12 mouse cellular contexts compared by ENCODE assay signal in genomic region chr12:81146417-81147180, GRCm38 (mm10).
A peak's percentile ranks its signal among the peaks of the same experiment; 100 is the strongest.
DNase-seq lines count a peak whose midpoint lies in the region; ATAC-seq and TF ChIP-seq lines count a peak whose summit lies in the region.
"Had no signal": no experiment of that assay in that cellular context is flagged by ENCODE, and none has a peak within 500 bp of the region (broad histone marks: within the 10 kb centered on the region; RNA-seq: fewer than 3 reads in every experiment).

No protein-coding gene starts in this region.

- H3K9ac ChIP-seq in forebrain, embryonic 13.5 days = no peak overlapping the region
- no peak overlapping the region for H3K9ac ChIP-seq in forebrain, postnatal 0 days
- H3K9ac ChIP-seq in midbrain, embryonic 12.5 days (replicated peaks) = no peak overlapping the region

- no peaks in the 10 kb centered on the region for H3K36me3 ChIP-seq in forebrain, embryonic 10.5 days (replicated peaks)
- no peaks in the 10 kb centered on the region for H3K36me3 ChIP-seq in forebrain, embryonic 13.5 days (ENCODE audit: poor library complexity, severe bottlenecking)
- H3K36me3 ChIP-seq in forebrain, postnatal 0 days (ENCODE audit: insufficient read depth) = no peaks in the 10 kb centered on the region
- no peaks in the 10 kb centered on the region for H3K36me3 ChIP-seq in midbrain, embryonic 12.5 days

- peak; percentile 19 for DNase-seq in forebrain, embryonic 10.5 days (ENCODE audit: extremely low spot score, low spot score)
- DNase-seq in adrenal gland, postnatal 25 days = peak; percentile 64
- DNase-seq in forebrain, postnatal 0 days = peak; percentile 36
- no peak for DNase-seq in layer of hippocampus, adult 11-12 months (ENCODE audit: low spot score)
- no peak for DNase-seq in lung, adult 18-20 months
- DNase-seq: cerebellum, adult 2 months; gastrocnemius, postnatal 14 days; layer of hippocampus, postnatal 36 days; right cerebral cortex, postnatal 14 days had no signal

- no peak overlapping the region for H3K27ac ChIP-seq in forebrain, embryonic 10.5 days
- H3K27ac ChIP-seq in forebrain, embryonic 13.5 days = no peak overlapping the region
- H3K27ac ChIP-seq in forebrain, postnatal 0 days (ENCODE audit: low read depth, low read length) = no peak overlapping the region
- peak overlapping the region; percentile 58 for H3K27ac ChIP-seq in midbrain, embryonic 12.5 days (replicated peaks)

- 25% methylated on average over 10 of the region's 10 CpGs for WGBS in forebrain, embryonic 10.5 days
- 12% methylated on average over 10 of the region's 10 CpGs for WGBS in forebrain, embryonic 13.5 days
- WGBS in forebrain, postnatal 0 days = 16% methylated on average over 10 of the region's 10 CpGs
- 15% methylated on average over 10 of the region's 10 CpGs for WGBS in midbrain, embryonic 12.5 days

- no peak overlapping the region for H3K4me2 ChIP-seq in forebrain, embryonic 13.5 days
- no peak overlapping the region for H3K4me2 ChIP-seq in forebrain, postnatal 0 days (ENCODE audit: low read depth)
- no peak overlapping the region for H3K4me2 ChIP-seq in midbrain, embryonic 12.5 days (replicated peaks)

- no peaks in the 10 kb centered on the region for H3K9me3 ChIP-seq in forebrain, embryonic 10.5 days
- no peaks in the 10 kb centered on the region for H3K9me3 ChIP-seq in forebrain, embryonic 13.5 days (replicated peaks)
- no peaks in the 10 kb centered on the region for H3K9me3 ChIP-seq in forebrain, postnatal 0 days (ENCODE audit: low read length)
- no peaks in the 10 kb centered on the region for H3K9me3 ChIP-seq in midbrain, embryonic 12.5 days

- TF ChIP-seq CTCF in forebrain, postnatal 0 days (IDR thresholded peaks at IDR 0.05; ENCODE audit: low read depth) = no peak

- peaks cover 27% of the 10 kb centered on the region for H3K4me1 ChIP-seq in forebrain, embryonic 10.5 days
- H3K4me1 ChIP-seq in forebrain, embryonic 13.5 days = peaks cover 16% of the 10 kb centered on the region
- no peaks in the 10 kb centered on the region for H3K4me1 ChIP-seq in forebrain, postnatal 0 days (ENCODE audit: insufficient read depth)
- H3K4me1 ChIP-seq in midbrain, embryonic 12.5 days = peaks cover 19% of the 10 kb centered on the region

- no peak overlapping the region for H3K4me3 ChIP-seq in forebrain, embryonic 10.5 days
- H3K4me3 ChIP-seq in forebrain, embryonic 13.5 days = no peak overlapping the region
- H3K4me3 ChIP-seq in forebrain, postnatal 0 days (ENCODE audit: low read depth, low read length) = no peak overlapping the region
- no peak overlapping the region for H3K4me3 ChIP-seq in midbrain, embryonic 12.5 days

- no peak for ATAC-seq in forebrain, embryonic 13.5 days
- peak; percentile 73 for ATAC-seq in forebrain, postnatal 0 days
- peak; percentile 83 for ATAC-seq in midbrain, embryonic 12.5 days (ENCODE audit: low FRiP score, low read depth)
- ATAC-seq in frontal cortex, adult (ENCODE audit: low TSS enrichment) = no peak

- peaks cover 68% of the 10 kb centered on the region for H3K27me3 ChIP-seq in forebrain, embryonic 10.5 days (ENCODE audit: poor library complexity, severe bottlenecking)
- no peaks in the 10 kb centered on the region for H3K27me3 ChIP-seq in forebrain, embryonic 13.5 days
- H3K27me3 ChIP-seq in forebrain, postnatal 0 days (ENCODE audit: insufficient read depth, low read length) = no peaks in the 10 kb centered on the region
- H3K27me3 ChIP-seq in midbrain, embryonic 12.5 days = peaks cover 53% of the 10 kb centered on the region

Comparison
In these comparisons a context has a peak if more than half of its experiments do, and no peak if none do; other contexts are left out.
1. ATAC-seq: peak in forebrain, postnatal 0 days (single experiment) and midbrain, embryonic 12.5 days (single experiment); none in forebrain, embryonic 13.5 days (single experiment) and frontal cortex, adult (single experiment).
2. DNase-seq: peak in forebrain, embryonic 10.5 days (single experiment), adrenal gland, postnatal 25 days (single experiment) and forebrain, postnatal 0 days (single experiment); none in layer of hippocampus, adult 11-12 months (single experiment) and lung, adult 18-20 months (0 of 2).